Mouse (Mus musculus): ENCODE measurements around the gene Rbm39. TPM values are rescaled to one million over a fixed set of nuclear protein-coding genes. Genes with fewer than 3 reads are reported as not detected.
"Not testable (repeated sequence)": the region's sequence is repeated elsewhere in the genome, so short reads cannot be mapped to it uniquely, and the experiment has no call there.

The Rbm39 gene
- polyA plus RNA-seq, 1 experiment from 2014 or later: 701 TPM

GRCm38 (mm10) chr2:156123731-156124130, 56.3 kb downstream of the Rbm39 start:
- Histone ChIP-seq H3K27me3 (ENCODE audit: insufficient read depth, low read length) (no peaks in the 10 kb centered on the region), H3K9me3 (replicated peaks; ENCODE audit: low read length) (no peaks in the 10 kb centered on the region), H3K9ac (ENCODE audit: low read depth, low read length) (no peak overlapping the region), H3K4me1 (replicated peaks; ENCODE audit: insufficient read depth, low read length) (no peaks in the 10 kb centered on the region), H3K27ac (no peak overlapping the region), H3K36me3 (ENCODE audit: insufficient read depth, low read length) (0 out of 2 replicates have a peak, but pooled peaks cover 6% of the 10 kb centered on the region), H3K4me3 (replicated peaks; ENCODE audit: low read depth, low read length) (no peak overlapping the region), H3K4me2 (ENCODE audit: low read length) (no peak overlapping the region)
- no peak for DNase-seq (ENCODE audit: low spot score)
- no peak for TF ChIP-seq CTCF (IDR thresholded peaks at IDR 0.05; ENCODE audit: low read depth)
- ATAC-seq (replicated peaks; ENCODE audit: low FRiP score, low read depth): no peak; the same call in 1 of the 2 replicates
- WGBS: 89% methylated on average over 5 of the region's 5 CpGs

GRCm38 (mm10) chr2:156119566-156119965, 60.5 kb downstream of the Rbm39 start:
- Histone ChIP-seq H3K27me3 (ENCODE audit: insufficient read depth, low read length) (no peaks in the 10 kb centered on the region), H3K4me3 (replicated peaks; ENCODE audit: low read depth, low read length) (no peak overlapping the region), H3K4me1 (replicated peaks; ENCODE audit: insufficient read depth, low read length) (no peaks in the 10 kb centered on the region), H3K27ac (no peak overlapping the region), H3K9ac (ENCODE audit: low read depth, low read length) (no peak overlapping the region), H3K4me2 (ENCODE audit: low read length) (no peak overlapping the region), H3K36me3 (ENCODE audit: insufficient read depth, low read length) (0 out of 2 replicates have a peak, but pooled peaks cover 6% of the 10 kb centered on the region), H3K9me3 (replicated peaks; ENCODE audit: low read length) (no peaks in the 10 kb centered on the region)
- DNase-seq (ENCODE audit: low spot score) (no peak), ATAC-seq (replicated peaks; ENCODE audit: low FRiP score, low read depth) (no peak)
- no peak for TF ChIP-seq CTCF (IDR thresholded peaks at IDR 0.05; ENCODE audit: low read depth)

- H3K9ac ChIP-seq (ENCODE audit: low read depth, low read length): peak overlapping the region; percentile 97
- H3K4me2 ChIP-seq (ENCODE audit: low read length): peak overlapping the region; percentile 75
- 21% methylated on average over 5 of the region's 5 CpGs for WGBS
Observed at GRCm38 (mm10) chr2:156112080-156112423, 68.0 kb downstream of the Rbm39 start.

GRCm38 (mm10) chr2:156111358-156112079, 68.5 kb downstream of the Rbm39 start, which contains the start of the genes Cpne1 and Rbm12:
TSS of gene Cpne1 (minus strand) at chr2:156111965.
TSS of gene Rbm12 (minus strand) at chr2:156111978.
- Histone ChIP-seq H3K4me2 (ENCODE audit: low read length) (peak within 1 kb of the TSS; percentile 75), H3K27me3 (ENCODE audit: insufficient read depth, low read length) (no peaks in the 10 kb centered on the region), H3K9me3 (replicated peaks; ENCODE audit: low read length) (no peaks in the 10 kb centered on the region), H3K4me3 (replicated peaks; ENCODE audit: low read depth, low read length) (peak within 1 kb of the TSS; percentile 99), H3K36me3 (ENCODE audit: insufficient read depth, low read length) (no peaks in the 10 kb centered on the region), H3K9ac (ENCODE audit: low read depth, low read length) (peak within 1 kb of the TSS; percentile 97), H3K4me1 (replicated peaks; ENCODE audit: insufficient read depth, low read length) (no peaks in the 10 kb centered on the region; the same call in 1 of the 2 replicates), H3K27ac (peak within 1 kb of the TSS; percentile 94)
- ATAC-seq (replicated peaks; ENCODE audit: low FRiP score, low read depth) (peak; percentile 90), DNase-seq (ENCODE audit: low spot score) (peak; percentile 94)
- TF ChIP-seq CTCF (IDR thresholded peaks at IDR 0.05; ENCODE audit: low read depth): no peak
- WGBS: under 1% methylated on average over 73 of the region's 74 CpGs

More at GRCm38 (mm10) chr2:156112080-156112423, 68.0 kb downstream of the Rbm39 start:
- not testable (repeated sequence) for H3K4me1 ChIP-seq (replicated peaks; ENCODE audit: insufficient read depth, low read length); H3K27me3 ChIP-seq (ENCODE audit: insufficient read depth, low read length); ATAC-seq (replicated peaks; ENCODE audit: low FRiP score, low read depth); H3K9me3 ChIP-seq (replicated peaks; ENCODE audit: low read length); DNase-seq (ENCODE audit: low spot score); H3K36me3 ChIP-seq (ENCODE audit: insufficient read depth, low read length)
- Histone ChIP-seq H3K4me3 (replicated peaks; ENCODE audit: low read depth, low read length) (peak overlapping the region; percentile 99), H3K27ac (peak overlapping the region; percentile 94)

- Histone ChIP-seq H3K9me3 (replicated peaks; ENCODE audit: low read length) (no peaks in the 10 kb centered on the region), H3K9ac (ENCODE audit: low read depth, low read length) (peak overlapping the region; percentile 97), H3K27ac (peak overlapping the region; percentile 94), H3K4me2 (ENCODE audit: low read length) (peak overlapping the region; percentile 75), H3K4me3 (replicated peaks; ENCODE audit: low read depth, low read length) (peak overlapping the region; percentile 99), H3K36me3 (ENCODE audit: insufficient read depth, low read length) (no peaks in the 10 kb centered on the region), H3K4me1 (replicated peaks; ENCODE audit: insufficient read depth, low read length) (no peaks in the 10 kb centered on the region; the same call in 1 of the 2 replicates), H3K27me3 (ENCODE audit: insufficient read depth, low read length) (no peaks in the 10 kb centered on the region)
- under 1% methylated on average over 16 of the region's 16 CpGs for WGBS
- ATAC-seq (replicated peaks; ENCODE audit: low FRiP score, low read depth): peak; percentile 71; the same call in 1 of the 2 replicates
- no peak for TF ChIP-seq CTCF (IDR thresholded peaks at IDR 0.05; ENCODE audit: low read depth)
- peak; percentile 73 for DNase-seq (ENCODE audit: low spot score)
Observed at GRCm38 (mm10) chr2:156110627-156111357, 69.2 kb downstream of the Rbm39 start.

Other genes with a start within 250 kb of the Rbm39 start
- gene Uqcc1, start 249.9 kb downstream of the Rbm39 start, polyA plus RNA-seq (2015; fragmentation: Nextera tagmentation; extraction: Ambion mirVana): 72.9 and 83.2 TPM in 2 replicates
- not detected in 2 replicates for gene Gm15557, start 239.5 kb downstream of the Rbm39 start, polyA plus RNA-seq (2015; fragmentation: Nextera tagmentation; extraction: Ambion mirVana)
- gene Gdf5, start 234.9 kb downstream of the Rbm39 start, polyA plus RNA-seq (2015; fragmentation: Nextera tagmentation; extraction: Ambion mirVana): 0.64 and 0.91 TPM in 2 replicates
- 10.1 and 11.0 TPM in 2 replicates for gene Cep250, start 223.8 kb downstream of the Rbm39 start, polyA plus RNA-seq (2015; fragmentation: Nextera tagmentation; extraction: Ambion mirVana)
- gene 6430550D23Rik, start 172.3 kb downstream of the Rbm39 start, polyA plus RNA-seq (2015; fragmentation: Nextera tagmentation; extraction: Ambion mirVana): 0.68 and 2.5 TPM in 2 replicates
- 219 and 231 TPM in 2 replicates for gene Ergic3, start 172.2 kb downstream of the Rbm39 start, polyA plus RNA-seq (2015; fragmentation: Nextera tagmentation; extraction: Ambion mirVana)
- gene Fer1l4, start 127.3 kb downstream of the Rbm39 start, polyA plus RNA-seq (2015; fragmentation: Nextera tagmentation; extraction: Ambion mirVana): 0.38 and 0.51 TPM in 2 replicates
- gene Spag4, start 115.1 kb downstream of the Rbm39 start, polyA plus RNA-seq (2015; fragmentation: Nextera tagmentation; extraction: Ambion mirVana): 1.9 and 2.0 TPM in 2 replicates
- gene Cpne1, start 68.3 kb downstream of the Rbm39 start, polyA plus RNA-seq (2015; fragmentation: Nextera tagmentation; extraction: Ambion mirVana): 43.1 and 44.9 TPM in 2 replicates
- 17.6 and 18.9 TPM in 2 replicates for gene Rbm12, start 68.3 kb downstream of the Rbm39 start, polyA plus RNA-seq (2015; fragmentation: Nextera tagmentation; extraction: Ambion mirVana)
- gene Gm28036, start 53.1 kb downstream of the Rbm39 start, polyA plus RNA-seq (2015; fragmentation: Nextera tagmentation; extraction: Ambion mirVana): 8.0 and 11.9 TPM in 2 replicates
- 524 and 529 TPM in 2 replicates for gene Romo1, start 36.2 kb downstream of the Rbm39 start, polyA plus RNA-seq (2015; fragmentation: Nextera tagmentation; extraction: Ambion mirVana)
- 60.5 and 64.0 TPM in 2 replicates for gene Nfs1, start 36.1 kb downstream of the Rbm39 start, polyA plus RNA-seq (2015; fragmentation: Nextera tagmentation; extraction: Ambion mirVana)
- gene Phf20, start 16.2 kb upstream of the Rbm39 start, polyA plus RNA-seq (2015; fragmentation: Nextera tagmentation; extraction: Ambion mirVana): 63.8 and 68.9 TPM in 2 replicates
- gene Cnbd2, start 132.1 kb upstream of the Rbm39 start, polyA plus RNA-seq (2015; fragmentation: Nextera tagmentation; extraction: Ambion mirVana): 14.7 and 16.2 TPM in 2 replicates
- 140 and 181 TPM in 2 replicates for gene Scand1, start 132.5 kb upstream of the Rbm39 start, polyA plus RNA-seq (2015; fragmentation: Nextera tagmentation; extraction: Ambion mirVana)
- 1.6 and 2.0 TPM in 2 replicates for gene Epb41l1, start 240.7 kb upstream of the Rbm39 start, polyA plus RNA-seq (2015; fragmentation: Nextera tagmentation; extraction: Ambion mirVana)